Mouse (Mus musculus): ENCODE results near the gene Prkcb. TPM values are rescaled to one million over a fixed set of nuclear protein-coding genes. Genes with fewer than 3 reads are reported as not detected.

The Prkcb gene
- polyA plus RNA-seq, 1 experiment = 17.8 TPM

DNA sequence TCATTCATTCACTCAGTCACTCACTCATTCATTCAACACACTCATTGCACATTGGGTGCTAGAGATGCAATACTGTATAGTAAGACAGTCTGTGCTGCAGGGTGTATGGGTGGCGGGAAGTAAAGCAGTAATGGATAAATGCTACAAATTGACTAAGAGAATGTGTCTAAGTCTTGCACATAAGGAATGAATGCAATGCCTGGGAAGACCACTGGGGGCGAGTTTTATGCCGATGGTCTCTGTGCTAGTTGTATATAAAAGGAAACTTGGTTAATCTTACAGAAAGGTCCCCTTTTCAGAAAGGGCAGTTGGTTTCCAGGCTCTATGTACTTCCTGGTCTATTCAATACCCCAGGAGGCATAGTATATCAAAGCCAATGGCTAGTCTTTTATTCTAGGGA lies 102.8 kb downstream of the Prkcb start:
- Histone ChIP-seq H3K79me3 (ENCODE audit: low read depth) (no peaks in the 10 kb centered on the region), H3K36me3 (ENCODE audit: control insufficient read depth, insufficient read depth) (no peaks in the 10 kb centered on the region), H3K4me3 (ENCODE audit: insufficient read depth, poor library complexity, severe bottlenecking) (no peak overlapping the region), H3K79me2 (ENCODE audit: control insufficient read depth, insufficient read depth) (no peaks in the 10 kb centered on the region), H3ac (ENCODE audit: control insufficient read depth, insufficient read length, low read depth) (no peak overlapping the region), H3K27me3 (ENCODE audit: control insufficient read depth, insufficient read depth, insufficient read length) (no peaks in the 10 kb centered on the region)
- TF ChIP-seq CTCF (IDR thresholded peaks at IDR 0.05; ENCODE audit: control insufficient read depth, insufficient read depth, insufficient read length) (no peak), MAX (IDR thresholded peaks at IDR 0.05) (no peak), MYOG (IDR thresholded peaks at IDR 0.05; ENCODE audit: control insufficient read depth, extremely low read depth, insufficient read length) (no peak), USF1 (IDR thresholded peaks at IDR 0.05; ENCODE audit: low read depth) (no peak), FOSL1 (IDR thresholded peaks at IDR 0.05; ENCODE audit: insufficient read depth, low read length, poor library complexity, severe bottlenecking) (no peak), MYOD1 (IDR thresholded peaks at IDR 0.05; ENCODE audit: control insufficient read depth, insufficient read length, low read depth) (no peak), CEBPB (IDR thresholded peaks at IDR 0.05; ENCODE audit: low read depth) (no peak)

DNA sequence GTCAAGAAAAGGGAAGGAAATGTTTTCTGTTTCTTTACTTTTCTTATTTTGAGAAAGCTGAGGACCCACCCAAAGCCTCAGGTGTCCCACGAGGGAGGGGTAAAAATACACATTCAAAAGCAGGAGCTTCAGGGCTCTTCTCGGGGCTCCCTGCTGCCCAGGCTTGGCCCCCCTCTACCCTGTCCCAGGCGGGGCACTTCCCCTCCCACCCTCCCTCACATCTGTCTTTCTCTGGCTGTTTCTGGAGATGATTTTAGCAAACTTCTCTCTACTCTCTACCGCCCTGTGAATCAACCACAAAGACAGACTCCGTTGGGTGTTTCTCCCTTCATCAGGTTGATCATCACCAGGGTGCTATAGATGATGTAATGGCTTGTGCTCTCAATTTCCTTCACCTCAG lies 105.4 kb downstream of the Prkcb start:
- Histone ChIP-seq H3K4me3 (ENCODE audit: insufficient read depth, poor library complexity, severe bottlenecking) (no peak overlapping the region), H3K79me3 (ENCODE audit: low read depth) (no peaks in the 10 kb centered on the region), H3K79me2 (ENCODE audit: control insufficient read depth, insufficient read depth) (no peaks in the 10 kb centered on the region), H3K36me3 (ENCODE audit: control insufficient read depth, insufficient read depth) (no peaks in the 10 kb centered on the region), H3ac (ENCODE audit: control insufficient read depth, insufficient read length, low read depth) (no peak overlapping the region), H3K27me3 (ENCODE audit: control insufficient read depth, insufficient read depth, insufficient read length) (no peaks in the 10 kb centered on the region)
- no peak for TF ChIP-seq USF1 (IDR thresholded peaks at IDR 0.05; ENCODE audit: low read depth)
- TF ChIP-seq MYOG (IDR thresholded peaks at IDR 0.05; ENCODE audit: control insufficient read depth, extremely low read depth, insufficient read length) = no peak
- TF ChIP-seq FOSL1 (IDR thresholded peaks at IDR 0.05; ENCODE audit: insufficient read depth, low read length, poor library complexity, severe bottlenecking) = no peak
- TF ChIP-seq MAX (IDR thresholded peaks at IDR 0.05) = no peak
- TF ChIP-seq MYOD1 (IDR thresholded peaks at IDR 0.05; ENCODE audit: control insufficient read depth, insufficient read length, low read depth) = no peak
- no peak for TF ChIP-seq CTCF (IDR thresholded peaks at IDR 0.05; ENCODE audit: control insufficient read depth, insufficient read depth, insufficient read length)
- no peak for TF ChIP-seq CEBPB (IDR thresholded peaks at IDR 0.05; ENCODE audit: low read depth)

GRCm38 (mm10) chr7:122395159-122395975 lies 106.8 kb downstream of the Prkcb start:
- no peaks in the 10 kb centered on the region for H3K27me3 ChIP-seq (ENCODE audit: control insufficient read depth, insufficient read depth, insufficient read length)
- H3K36me3 ChIP-seq (ENCODE audit: control insufficient read depth, insufficient read depth) = no peaks in the 10 kb centered on the region
- no peaks in the 10 kb centered on the region for H3K79me2 ChIP-seq (ENCODE audit: control insufficient read depth, insufficient read depth)
- no peak overlapping the region for H3ac ChIP-seq (ENCODE audit: control insufficient read depth, insufficient read length, low read depth)
- no peak overlapping the region for H3K4me3 ChIP-seq (ENCODE audit: insufficient read depth, poor library complexity, severe bottlenecking)
- no peaks in the 10 kb centered on the region for H3K79me3 ChIP-seq (ENCODE audit: low read depth)
- TF ChIP-seq USF1 (IDR thresholded peaks at IDR 0.05; ENCODE audit: low read depth) (no peak), FOSL1 (IDR thresholded peaks at IDR 0.05; ENCODE audit: insufficient read depth, low read length, poor library complexity, severe bottlenecking) (no peak), CTCF (IDR thresholded peaks at IDR 0.05; ENCODE audit: control insufficient read depth, insufficient read depth, insufficient read length) (no peak), MYOG (IDR thresholded peaks at IDR 0.05; ENCODE audit: control insufficient read depth, extremely low read depth, insufficient read length) (no peak), MAX (IDR thresholded peaks at IDR 0.05) (no peak), MYOD1 (IDR thresholded peaks at IDR 0.05; ENCODE audit: control insufficient read depth, insufficient read length, low read depth) (no peak), CEBPB (IDR thresholded peaks at IDR 0.05; ENCODE audit: low read depth) (no peak)

- H3K79me2 ChIP-seq (ENCODE audit: control insufficient read depth, insufficient read depth) = no peaks in the 10 kb centered on the region
- no peak overlapping the region for H3K4me3 ChIP-seq (ENCODE audit: insufficient read depth, poor library complexity, severe bottlenecking)
- H3K36me3 ChIP-seq (ENCODE audit: control insufficient read depth, insufficient read depth) = no peaks in the 10 kb centered on the region
- no peak for TF ChIP-seq MYOG (IDR thresholded peaks at IDR 0.05; ENCODE audit: control insufficient read depth, extremely low read depth, insufficient read length)
- TF ChIP-seq CEBPB (IDR thresholded peaks at IDR 0.05; ENCODE audit: low read depth) = no peak
- no peak overlapping the region for H3ac ChIP-seq (ENCODE audit: control insufficient read depth, insufficient read length, low read depth)
- H3K27me3 ChIP-seq (ENCODE audit: control insufficient read depth, insufficient read depth, insufficient read length) = no peaks in the 10 kb centered on the region
- H3K79me3 ChIP-seq (ENCODE audit: low read depth) = no peaks in the 10 kb centered on the region
These were observed 107.4 kb downstream of the Prkcb start for GRCm38 (mm10) chr7:122395976-122396315.

- Histone ChIP-seq H3K4me3 (ENCODE audit: insufficient read depth, poor library complexity, severe bottlenecking) (no peak overlapping the region), H3K79me2 (ENCODE audit: control insufficient read depth, insufficient read depth) (no peaks in the 10 kb centered on the region), H3K79me3 (ENCODE audit: low read depth) (no peaks in the 10 kb centered on the region), H3K27me3 (ENCODE audit: control insufficient read depth, insufficient read depth, insufficient read length) (no peaks in the 10 kb centered on the region), H3K36me3 (ENCODE audit: control insufficient read depth, insufficient read depth) (no peaks in the 10 kb centered on the region), H3ac (ENCODE audit: control insufficient read depth, insufficient read length, low read depth) (no peak overlapping the region)
- TF ChIP-seq MAX (IDR thresholded peaks at IDR 0.05) (no peak), CTCF (IDR thresholded peaks at IDR 0.05; ENCODE audit: control insufficient read depth, insufficient read depth, insufficient read length) (no peak), USF1 (IDR thresholded peaks at IDR 0.05; ENCODE audit: low read depth) (no peak), FOSL1 (IDR thresholded peaks at IDR 0.05; ENCODE audit: insufficient read depth, low read length, poor library complexity, severe bottlenecking) (no peak), MYOG (IDR thresholded peaks at IDR 0.05; ENCODE audit: control insufficient read depth, extremely low read depth, insufficient read length) (no peak), CEBPB (IDR thresholded peaks at IDR 0.05; ENCODE audit: low read depth) (no peak), MYOD1 (IDR thresholded peaks at IDR 0.05; ENCODE audit: control insufficient read depth, insufficient read length, low read depth) (no peak)
These were observed 109.1 kb downstream of the Prkcb start for GRCm38 (mm10) chr7:122397699-122398098.

DNA sequence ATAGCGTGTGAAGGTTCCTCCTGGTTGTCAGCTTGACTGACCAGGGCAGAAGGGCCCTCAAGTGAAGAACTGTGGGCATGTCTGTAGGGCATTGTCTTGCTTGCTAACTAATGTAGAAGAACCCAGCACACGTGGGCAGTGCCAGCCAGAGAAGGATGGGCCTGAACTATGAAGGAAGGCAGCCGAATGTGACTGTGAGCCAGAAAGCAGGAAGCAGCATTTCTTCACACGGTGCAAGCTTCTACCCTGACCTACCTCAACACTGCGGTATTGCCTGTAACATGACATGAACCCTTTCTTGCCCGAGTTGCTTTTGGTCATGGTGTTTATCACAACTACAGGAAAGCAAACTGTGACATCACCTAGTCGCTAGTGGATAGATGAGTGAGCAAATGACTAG lies 113.5 kb downstream of the Prkcb start:
- H3K4me3 ChIP-seq (ENCODE audit: insufficient read depth, poor library complexity, severe bottlenecking) = no peak overlapping the region
- H3ac ChIP-seq (ENCODE audit: control insufficient read depth, insufficient read length, low read depth) = no peak overlapping the region
- no peaks in the 10 kb centered on the region for H3K79me2 ChIP-seq (ENCODE audit: control insufficient read depth, insufficient read depth)
- H3K27me3 ChIP-seq (ENCODE audit: control insufficient read depth, insufficient read depth, insufficient read length) = no peaks in the 10 kb centered on the region
- H3K36me3 ChIP-seq (ENCODE audit: control insufficient read depth, insufficient read depth) = no peaks in the 10 kb centered on the region
- TF ChIP-seq FOSL1 (IDR thresholded peaks at IDR 0.05; ENCODE audit: insufficient read depth, low read length, poor library complexity, severe bottlenecking) = no peak
- TF ChIP-seq CTCF (IDR thresholded peaks at IDR 0.05; ENCODE audit: control insufficient read depth, insufficient read depth, insufficient read length) = no peak
- no peak for TF ChIP-seq MAX (IDR thresholded peaks at IDR 0.05)
- no peak for TF ChIP-seq MYOD1 (IDR thresholded peaks at IDR 0.05; ENCODE audit: control insufficient read depth, insufficient read length, low read depth)
- no peak for TF ChIP-seq USF1 (IDR thresholded peaks at IDR 0.05; ENCODE audit: low read depth)
- no peak for TF ChIP-seq MYOG (IDR thresholded peaks at IDR 0.05; ENCODE audit: control insufficient read depth, extremely low read depth, insufficient read length)
- H3K79me3 ChIP-seq (ENCODE audit: low read depth) = no peaks in the 10 kb centered on the region
